Mouse (Mus musculus): Measurements from ENCODE around the gene Omd.

DNA sequence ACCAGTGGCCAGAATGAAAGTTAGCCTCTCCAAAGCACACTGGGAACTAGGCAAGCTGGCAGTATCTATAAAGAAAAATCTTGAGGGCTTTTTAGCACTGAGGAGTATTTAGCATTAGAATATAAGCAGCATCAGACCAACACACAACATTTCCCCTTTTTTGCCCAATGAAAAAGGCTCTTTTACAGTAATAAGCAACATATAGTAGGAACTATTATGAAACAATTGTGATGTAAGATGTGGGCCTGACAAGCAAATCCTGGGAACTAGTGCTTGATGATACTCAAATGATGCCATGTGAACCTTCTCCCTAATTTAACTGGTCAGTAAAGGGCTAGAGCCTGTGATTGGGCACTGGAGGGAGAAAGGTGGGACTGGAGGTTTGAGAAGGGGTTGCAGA lies 45.9 kb downstream of the Omd start:
- TF ChIP-seq CTCF (IDR thresholded peaks at IDR 0.05; ENCODE audit: control insufficient read depth, insufficient read depth, insufficient read length) (no peak), MYOD1 (IDR thresholded peaks at IDR 0.05; ENCODE audit: control insufficient read depth, insufficient read length, low read depth) (no peak), USF1 (IDR thresholded peaks at IDR 0.05; ENCODE audit: low read depth) (no peak), MAX (IDR thresholded peaks at IDR 0.05) (no peak), FOSL1 (IDR thresholded peaks at IDR 0.05; ENCODE audit: insufficient read depth, low read length, poor library complexity, severe bottlenecking) (no peak), CEBPB (IDR thresholded peaks at IDR 0.05; ENCODE audit: low read depth) (no peak), MYOG (IDR thresholded peaks at IDR 0.05; ENCODE audit: control insufficient read depth, extremely low read depth, insufficient read length) (no peak)
